Mouse (Mus musculus): ENCODE measurements around the gene Plekhg2. TPM values are rescaled to one million over a fixed set of nuclear protein-coding genes. Genes with fewer than 3 reads are reported as not detected.

Gene Plekhg2
- polyA plus RNA-seq, 1 experiment from 2014 or later, result 18.8 TPM

DNA sequence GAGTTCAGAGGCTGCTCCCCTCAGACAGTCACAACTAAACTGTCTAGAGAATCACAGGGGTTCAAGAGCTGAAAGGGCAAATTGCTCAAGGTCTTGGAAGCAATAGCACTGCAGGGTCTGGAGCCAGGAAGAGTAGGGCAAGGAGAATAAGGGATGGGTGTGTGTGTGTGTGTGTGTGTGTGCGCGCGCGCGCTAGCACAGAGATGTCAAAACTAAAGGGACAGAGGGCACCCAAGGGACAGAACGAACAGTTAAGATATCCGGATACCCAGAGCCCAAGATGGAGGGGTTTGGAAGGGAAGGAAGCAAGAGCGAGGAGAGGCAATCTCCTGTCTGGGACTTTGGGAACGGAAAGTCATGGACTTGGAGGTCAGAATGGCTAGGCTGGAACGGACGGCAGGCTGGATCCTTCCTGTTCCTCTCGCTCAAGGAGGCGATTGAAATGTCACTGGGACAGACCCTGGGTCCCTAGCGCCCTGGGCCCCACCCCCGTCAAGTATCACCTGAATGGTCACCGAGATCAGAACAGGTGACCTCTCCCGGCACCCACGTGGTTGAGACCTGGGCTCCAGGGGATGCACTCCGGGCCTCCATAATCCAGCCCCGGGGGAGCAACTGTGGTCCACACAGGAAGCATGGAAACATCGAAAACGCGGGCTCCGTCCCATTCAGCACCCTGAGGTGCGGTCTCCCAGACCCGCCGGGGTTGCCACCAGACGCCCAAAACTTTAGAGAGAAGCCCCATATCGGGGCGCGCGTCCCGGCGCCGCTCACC, 61.1 kb downstream of the Plekhg2 start:
- Histone ChIP-seq H3K27me3 (replicated peaks; ENCODE audit: control insufficient read depth, insufficient read depth, low read length) (no peaks in the 10 kb centered on the region), H3K36me3 (ENCODE audit: control insufficient read depth, insufficient read depth, low read length) (peaks cover 37% of the 10 kb centered on the region), H3K4me3 (ENCODE audit: low read length) (peak overlapping the region; percentile 93), H3K9me3 (ENCODE audit: control insufficient read depth, low read length) (no peaks in the 10 kb centered on the region), H3K4me1 (ENCODE audit: control insufficient read depth, insufficient read depth, low read depth, low read length) (peaks cover 8% of the 10 kb centered on the region), H3K4me2 (ENCODE audit: low read length) (peak overlapping the region; percentile 94), H3K9ac (ENCODE audit: low read depth, low read length) (peak overlapping the region; percentile 93), H3K27ac (ENCODE audit: low read depth, low read length) (peak overlapping the region; percentile 80)
- ATAC-seq, result peak; percentile 67; the same call in 1 of the 2 replicates
- WGBS, result 6% methylated on average over 35 of the region's 35 CpGs

GRCm38 (mm10) chr7:28309737-28310136, 62.7 kb downstream of the Plekhg2 start:
- H3K27ac ChIP-seq (ENCODE audit: low read depth, low read length), result no peak overlapping the region
- WGBS, result 44% methylated on average over 9 of the region's 9 CpGs
- H3K36me3 ChIP-seq (ENCODE audit: control insufficient read depth, insufficient read depth, low read length), result peaks cover 36% of the 10 kb centered on the region
- H3K9me3 ChIP-seq (ENCODE audit: control insufficient read depth, low read length), result no peaks in the 10 kb centered on the region
- no peak overlapping the region for H3K4me2 ChIP-seq (ENCODE audit: low read length)
- H3K4me1 ChIP-seq (ENCODE audit: control insufficient read depth, insufficient read depth, low read depth, low read length), result peaks cover 8% of the 10 kb centered on the region
- no peaks in the 10 kb centered on the region for H3K27me3 ChIP-seq (replicated peaks; ENCODE audit: control insufficient read depth, insufficient read depth, low read length)
- H3K4me3 ChIP-seq (ENCODE audit: low read length), result no peak overlapping the region
- no peak overlapping the region for H3K9ac ChIP-seq (ENCODE audit: low read depth, low read length)
- ATAC-seq, result no peak

Other genes with a start within 250 kb of the Plekhg2 start
- gene 9530053A07Rik, start 243.1 kb downstream of the Plekhg2 start, polyA plus RNA-seq (2015; fragmentation: Nextera tagmentation; extraction: Ambion mirVana), result 0.10 and 0.13 TPM in 2 replicates
- 57.1 and 66.1 TPM in 2 replicates for gene Fbl, start 202.9 kb downstream of the Plekhg2 start, polyA plus RNA-seq (2015; fragmentation: Nextera tagmentation; extraction: Ambion mirVana)
- gene Dyrk1b, start 193.1 kb downstream of the Plekhg2 start, polyA plus RNA-seq (2015; fragmentation: Nextera tagmentation; extraction: Ambion mirVana), result 8.1 and 9.9 TPM in 2 replicates
- 2.9 and 3.7 TPM in 2 replicates for gene Eid2, start 104.7 kb downstream of the Plekhg2 start, polyA plus RNA-seq (2015; fragmentation: Nextera tagmentation; extraction: Ambion mirVana)
- gene Eid2b, start 94.9 kb downstream of the Plekhg2 start, polyA plus RNA-seq (2015; fragmentation: Nextera tagmentation; extraction: Ambion mirVana), result 33.5 and 36.3 TPM in 2 replicates
- 1.7 and 3.1 TPM in 2 replicates for gene Selenov, start 81.4 kb downstream of the Plekhg2 start, polyA plus RNA-seq (2015; fragmentation: Nextera tagmentation; extraction: Ambion mirVana)
- gene Dll3, start 70.4 kb downstream of the Plekhg2 start, polyA plus RNA-seq (2015; fragmentation: Nextera tagmentation; extraction: Ambion mirVana), result 18.6 and 19.2 TPM in 2 replicates
- 131 and 142 TPM in 2 replicates for gene Timm50, start 60.5 kb downstream of the Plekhg2 start, polyA plus RNA-seq (2015; fragmentation: Nextera tagmentation; extraction: Ambion mirVana)
- gene Supt5, start 33.9 kb downstream of the Plekhg2 start, polyA plus RNA-seq (2015; fragmentation: Nextera tagmentation; extraction: Ambion mirVana), result 94.9 and 112 TPM in 2 replicates
- 430 and 440 TPM in 2 replicates for gene Rps16, start 21.9 kb downstream of the Plekhg2 start, polyA plus RNA-seq (2015; fragmentation: Nextera tagmentation; extraction: Ambion mirVana)
- 3.9 and 4.0 TPM in 2 replicates for gene Zfp36, start 7.7 kb upstream of the Plekhg2 start, polyA plus RNA-seq (2015; fragmentation: Nextera tagmentation; extraction: Ambion mirVana)
- 42.7 and 47.2 TPM in 2 replicates for gene Med29, start 20.1 kb upstream of the Plekhg2 start, polyA plus RNA-seq (2015; fragmentation: Nextera tagmentation; extraction: Ambion mirVana)
- gene Paf1, start 20.4 kb upstream of the Plekhg2 start, polyA plus RNA-seq (2015; fragmentation: Nextera tagmentation; extraction: Ambion mirVana), result 89.9 and 102 TPM in 2 replicates
- 2.5 and 3.8 TPM in 2 replicates for gene Gmfg, start 64.8 kb upstream of the Plekhg2 start, polyA plus RNA-seq (2015; fragmentation: Nextera tagmentation; extraction: Ambion mirVana)
- gene Lrfn1, start 79.4 kb upstream of the Plekhg2 start, polyA plus RNA-seq (2015; fragmentation: Nextera tagmentation; extraction: Ambion mirVana), result 15.1 and 17.3 TPM in 2 replicates
- not detected in 2 replicates for gene Ifnl2, start 137.9 kb upstream of the Plekhg2 start, polyA plus RNA-seq (2015; fragmentation: Nextera tagmentation; extraction: Ambion mirVana)
- gene Ifnl3, start 150.2 kb upstream of the Plekhg2 start, polyA plus RNA-seq (2015; fragmentation: Nextera tagmentation; extraction: Ambion mirVana), result not detected in 2 replicates
- gene Sycn, start 168.3 kb upstream of the Plekhg2 start, polyA plus RNA-seq (2015; fragmentation: Nextera tagmentation; extraction: Ambion mirVana), result not detected in 2 replicates
- gene Nccrp1, start 174.7 kb upstream of the Plekhg2 start, polyA plus RNA-seq (2015; fragmentation: Nextera tagmentation; extraction: Ambion mirVana), result 0.14 TPM in 1 of 2 replicates, not detected in the other
- gene Samd4b, start 225.5 kb upstream of the Plekhg2 start, polyA plus RNA-seq (2015; fragmentation: Nextera tagmentation; extraction: Ambion mirVana), result 11.1 and 23.4 TPM in 2 replicates
- gene Pak4, start 225.6 kb upstream of the Plekhg2 start, polyA plus RNA-seq (2015; fragmentation: Nextera tagmentation; extraction: Ambion mirVana), result 18.2 and 21.5 TPM in 2 replicates